Mouse (Mus musculus) intestine, embryonic 15.5 days (tissue): ENCODE results near the gene Lsg1. TPM values are rescaled to one million over a fixed set of nuclear protein-coding genes. Genes with fewer than 3 reads are reported as not detected.
A peak's percentile ranks its signal among the peaks of the same experiment; 100 is the strongest.

Source experiments
- ATAC-seq: fragments of 200-750 bp; cut with Nextera tagmentation; 2 replicates; pipeline ENCODE4 v1.8.0; 2017; ENCODE audit warnings: moderate TSS enrichment, moderate library complexity
- H3K27ac ChIP-seq: fragments of 300-500 bp; sonication (generic); 2 replicates; pipeline ENCODE4 v1.5.1; 2015; ENCODE audit warnings: mild to moderate bottlenecking, inconsistent platforms
- H3K27me3 ChIP-seq: fragments of 300-500 bp; sonication (generic); replicated peaks from 2 replicates; pipeline ENCODE4 v1.6.1; 2015; ENCODE audit warnings: inconsistent platforms
- H3K36me3 ChIP-seq: fragments of 300-500 bp; sonication (generic); 2 replicates; pipeline ENCODE4 v1.6.1; 2015; ENCODE audit warnings: inconsistent platforms
- H3K4me1 ChIP-seq: fragments of 300-500 bp; sonication (generic); replicated peaks from 2 replicates; pipeline ENCODE4 v1.6.1; 2015; ENCODE audit warnings: inconsistent platforms
- H3K4me2 ChIP-seq: fragments of 300-500 bp; sonication (generic); replicated peaks from 2 replicates; pipeline ENCODE4 v1.6.1; 2015; ENCODE audit warnings: mild to moderate bottlenecking, inconsistent platforms
- H3K4me3 ChIP-seq: fragments of 300-500 bp; sonication (generic); replicated peaks from 2 replicates; pipeline ENCODE4 v1.5.1; 2015; ENCODE audit warnings: inconsistent platforms
- H3K9ac ChIP-seq: fragments of 300-500 bp; sonication (generic); 2 replicates; pipeline ENCODE4 v1.6.1; 2015; ENCODE audit warnings: inconsistent platforms
- H3K9me3 ChIP-seq: fragments of 300-500 bp; sonication (generic); 2 replicates; pipeline ENCODE4 v1.6.1; 2016; ENCODE audit warnings: inconsistent platforms
- WGBS: fragments of 180-500 bp; shearing (Covaris S2); methylation state at CpG from one replicate; pipeline ENCODE4 v1.1.7; 2015; 5-methylcytosine and 5-hydroxymethylcytosine counted together
- polyA plus RNA-seq: library from polyadenylated mRNA; unstranded; fragments of >200 nt; fragmentation: Nextera tagmentation; extraction: Ambion mirVana; gene quantifications from 2 replicates; pipeline ENCODE4 v1.2.1, GENCODE M21; 2015

Gene Lsg1
- polyA plus RNA-seq, 1 experiment from 2014 or later: 57.3 TPM

GRCm38 (mm10) chr16:30596959-30597681, 9.7 kb upstream of the Lsg1 start:
- Histone ChIP-seq H3K9me3 (no peaks in the 10 kb centered on the region), H3K4me3 (no peak overlapping the region), H3K9ac (no peak overlapping the region), H3K4me1 (peaks cover 21% of the 10 kb centered on the region), H3K36me3 (no peaks in the 10 kb centered on the region), H3K27ac (no peak overlapping the region), H3K27me3 (peaks cover 12% of the 10 kb centered on the region; the same call in 1 of the 2 replicates), H3K4me2 (peak overlapping the region; percentile 49)
- ATAC-seq: peak; percentile 45; the same call in 1 of the 2 replicates
- whole genome bisulfite sequencing: 11% methylated on average over 16 of the region's 16 CpGs

- 56% methylated on average over 14 of the region's 14 CpGs for WGBS
- H3K27ac ChIP-seq: no peak overlapping the region
- ATAC-seq: no peak
Observed at GRCm38 (mm10) chr16:30595835-30596557, 8.6 kb upstream of the Lsg1 start.

GRCm38 (mm10) chr16:30595356-30595755, 8.0 kb upstream of the Lsg1 start:
- no peak for ATAC-seq
- Histone ChIP-seq H3K36me3 (no peaks in the 10 kb centered on the region), H3K9ac (no peak overlapping the region), H3K4me3 (no peak overlapping the region), H3K4me2 (no peak overlapping the region), H3K27me3 (peaks cover under 1% of the 10 kb centered on the region; the same call in 1 of the 2 replicates), H3K9me3 (no peaks in the 10 kb centered on the region), H3K4me1 (0 out of 2 replicates have a peak, but pooled peaks cover 5% of the 10 kb centered on the region), H3K27ac (no peak overlapping the region)
- WGBS: 49% methylated on average over 3 of the region's 3 CpGs

More at GRCm38 (mm10) chr16:30595835-30596557, 8.6 kb upstream of the Lsg1 start:
- Histone ChIP-seq H3K9ac (no peak overlapping the region), H3K4me2 (no peak overlapping the region), H3K27me3 (peaks cover 6% of the 10 kb centered on the region; the same call in 1 of the 2 replicates), H3K36me3 (no peaks in the 10 kb centered on the region), H3K4me1 (peaks cover 11% of the 10 kb centered on the region), H3K9me3 (no peaks in the 10 kb centered on the region), H3K4me3 (no peak overlapping the region)

GRCm38 (mm10) chr16:30591990-30592389, 4.6 kb upstream of the Lsg1 start:
- Histone ChIP-seq H3K9me3 (no peaks in the 10 kb centered on the region), H3K27me3 (no peaks in the 10 kb centered on the region), H3K9ac (no peak overlapping the region), H3K4me2 (no peak overlapping the region), H3K4me3 (no peak overlapping the region), H3K36me3 (no peaks in the 10 kb centered on the region), H3K27ac (no peak overlapping the region), H3K4me1 (0 out of 2 replicates have a peak, but pooled peaks cover 3% of the 10 kb centered on the region)
- ATAC-seq: no peak
- WGBS: 49% methylated on average over 3 of the region's 3 CpGs

GRCm38 (mm10) chr16:30590264-30591209, 3.1 kb upstream of the Lsg1 start:
- 0 out of 2 replicates have a peak, but pooled peaks cover under 1% of the 10 kb centered on the region for H3K36me3 ChIP-seq
- no peak overlapping the region for H3K9ac ChIP-seq
- no peaks in the 10 kb centered on the region for H3K27me3 ChIP-seq
- no peak overlapping the region for H3K4me2 ChIP-seq
- no peaks in the 10 kb centered on the region for H3K4me1 ChIP-seq
- no peaks in the 10 kb centered on the region for H3K9me3 ChIP-seq
- H3K27ac ChIP-seq: no peak overlapping the region
- no peak for ATAC-seq
- WGBS: 27% methylated on average over 7 of the region's 7 CpGs
- H3K4me3 ChIP-seq: no peak overlapping the region

GRCm38 (mm10) chr16:30586935-30587493, 378 bp downstream of the Lsg1 start:
- H3K27ac ChIP-seq: peak overlapping the region; percentile 20; the same call in 1 of the 2 replicates
- H3K36me3 ChIP-seq: peaks cover 20% of the 10 kb centered on the region
- peak overlapping the region; percentile 73 for H3K9ac ChIP-seq
- peak overlapping the region; percentile 73 for H3K4me2 ChIP-seq
- H3K27me3 ChIP-seq: no peaks in the 10 kb centered on the region
- H3K4me3 ChIP-seq: peak overlapping the region; percentile 73
- peak; percentile 37 for ATAC-seq
- no peaks in the 10 kb centered on the region for H3K9me3 ChIP-seq
- no peaks in the 10 kb centered on the region for H3K4me1 ChIP-seq
- 2% methylated on average over 19 of the region's 19 CpGs for WGBS

- Histone ChIP-seq H3K36me3 (peaks cover 62% of the 10 kb centered on the region), H3K9me3 (no peaks in the 10 kb centered on the region), H3K27me3 (no peaks in the 10 kb centered on the region), H3K4me1 (no peaks in the 10 kb centered on the region), H3K4me2 (no peak overlapping the region), H3K9ac (no peak overlapping the region), H3K4me3 (no peak overlapping the region), H3K27ac (no peak overlapping the region)
- WGBS: 87% methylated on average over 5 of the region's 5 CpGs
- no peak for ATAC-seq
Observed at GRCm38 (mm10) chr16:30580765-30581164, 6.6 kb downstream of the Lsg1 start.

- no peak overlapping the region for H3K27ac ChIP-seq
Observed at GRCm38 (mm10) chr16:30576392-30576791, 11.0 kb downstream of the Lsg1 start.

GRCm38 (mm10) chr16:30575815-30576214, 11.6 kb downstream of the Lsg1 start:
- Histone ChIP-seq H3K4me1 (no peaks in the 10 kb centered on the region), H3K4me3 (no peak overlapping the region), H3K27me3 (no peaks in the 10 kb centered on the region), H3K9ac (no peak overlapping the region), H3K27ac (no peak overlapping the region), H3K4me2 (no peak overlapping the region), H3K9me3 (no peaks in the 10 kb centered on the region), H3K36me3 (peaks cover 50% of the 10 kb centered on the region)
- ATAC-seq: no peak
- 87% methylated on average over 7 of the region's 7 CpGs for WGBS

More at GRCm38 (mm10) chr16:30576392-30576791, 11.0 kb downstream of the Lsg1 start:
- H3K4me3 ChIP-seq: no peak overlapping the region
- peaks cover 50% of the 10 kb centered on the region for H3K36me3 ChIP-seq
- H3K9ac ChIP-seq: no peak overlapping the region
- H3K9me3 ChIP-seq: no peaks in the 10 kb centered on the region
- no peak for ATAC-seq
- WGBS: 78% methylated on average over 1 of the region's 1 CpGs
- H3K27me3 ChIP-seq: no peaks in the 10 kb centered on the region
- H3K4me1 ChIP-seq: no peaks in the 10 kb centered on the region
- no peak overlapping the region for H3K4me2 ChIP-seq

GRCm38 (mm10) chr16:30572239-30572638, 15.2 kb downstream of the Lsg1 start:
- H3K9me3 ChIP-seq: no peaks in the 10 kb centered on the region
- 75% methylated on average over 4 of the region's 4 CpGs for WGBS
- H3K9ac ChIP-seq: no peak overlapping the region
- peaks cover 50% of the 10 kb centered on the region for H3K36me3 ChIP-seq
- H3K27me3 ChIP-seq: no peaks in the 10 kb centered on the region
- no peak overlapping the region for H3K4me2 ChIP-seq
- no peak for ATAC-seq
- no peak overlapping the region for H3K4me3 ChIP-seq
- H3K4me1 ChIP-seq: no peaks in the 10 kb centered on the region
- H3K27ac ChIP-seq: no peak overlapping the region

- no peak for ATAC-seq
- WGBS: 92% methylated on average over 5 of the region's 5 CpGs
- peaks cover 45% of the 10 kb centered on the region for H3K36me3 ChIP-seq
Observed at GRCm38 (mm10) chr16:30571378-30571777, 16.0 kb downstream of the Lsg1 start.

More at GRCm38 (mm10) chr16:30571378-30571777, 16.0 kb downstream of the Lsg1 start:
- H3K4me2 ChIP-seq: no peak overlapping the region
- no peaks in the 10 kb centered on the region for H3K9me3 ChIP-seq
- H3K27me3 ChIP-seq: no peaks in the 10 kb centered on the region
- H3K9ac ChIP-seq: no peak overlapping the region
- H3K4me1 ChIP-seq: no peaks in the 10 kb centered on the region
- H3K27ac ChIP-seq: no peak overlapping the region
- no peak overlapping the region for H3K4me3 ChIP-seq
